Mouse (Mus musculus): ENCODE data around the gene Gramd2. TPM values are rescaled to one million over a fixed set of nuclear protein-coding genes. Genes with fewer than 3 reads are reported as not detected.

The Gramd2 gene
- total RNA-seq, 2 experiments from 2014 or later, result 11.8 to 14.7 TPM

DNA sequence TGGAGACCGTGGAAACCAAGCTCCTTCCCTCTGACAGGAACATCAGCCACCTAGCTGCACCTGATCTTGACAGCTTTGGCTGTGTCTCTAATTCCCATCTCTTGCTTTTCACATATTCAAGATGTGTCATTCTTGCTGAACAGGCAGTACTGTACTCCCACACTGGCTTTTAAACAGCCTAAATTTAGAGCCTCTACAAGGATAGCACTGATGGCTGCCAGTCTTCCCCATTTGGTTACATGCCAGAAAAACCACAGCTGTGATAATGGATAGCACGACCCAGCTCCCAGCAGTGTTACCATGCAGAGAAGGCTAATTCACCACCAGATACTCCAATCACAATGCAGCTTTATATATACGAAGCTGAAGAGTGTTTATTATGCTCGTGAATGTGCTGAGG is 12.7 kb upstream of the Gramd2 start:
- no peak for DNase-seq (ENCODE audit: low spot score in 2 of 2)

DNA sequence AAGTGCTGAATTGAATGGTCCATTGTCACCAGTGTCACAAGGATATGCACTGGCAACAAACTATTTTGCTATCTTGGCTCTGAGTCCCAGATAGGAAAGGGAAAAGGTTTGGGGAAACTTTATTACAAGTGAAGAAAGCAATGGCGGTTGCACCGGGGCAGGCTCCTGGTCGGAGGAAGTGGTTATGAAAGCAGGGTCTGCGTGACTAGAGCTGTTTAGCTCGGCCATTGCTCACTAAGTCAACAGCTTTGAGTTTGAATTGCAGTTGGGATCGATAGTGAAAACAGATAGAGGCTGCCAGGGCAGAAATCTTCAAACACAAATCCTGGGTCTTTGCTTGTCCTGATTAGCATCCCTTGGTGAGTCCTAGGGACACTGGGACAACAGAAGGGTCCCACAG is 12.0 kb upstream of the Gramd2 start:
- DNase-seq (ENCODE audit: low spot score in 2 of 2), result no peak

DNA sequence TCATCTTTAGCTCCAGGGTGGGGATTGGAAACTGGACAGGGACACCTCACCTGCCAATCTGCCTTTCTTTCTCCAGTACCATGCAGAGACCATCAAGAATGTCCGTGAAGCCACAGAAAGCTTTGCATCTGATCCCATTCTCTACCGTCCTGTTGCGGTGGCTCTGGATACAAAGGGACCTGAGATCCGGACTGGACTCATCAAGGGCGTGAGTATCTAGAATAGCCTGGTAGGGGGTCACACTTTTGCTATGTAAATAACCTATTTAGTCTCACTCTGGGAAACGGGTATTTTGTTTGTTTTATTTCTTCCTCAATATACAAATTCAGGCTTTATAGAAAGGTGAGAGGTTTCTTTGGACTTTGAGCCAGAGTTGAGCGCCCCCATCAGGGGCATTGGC is 11.5 kb upstream of the Gramd2 start:
- no peak for DNase-seq (ENCODE audit: low spot score in 2 of 2)

DNA sequence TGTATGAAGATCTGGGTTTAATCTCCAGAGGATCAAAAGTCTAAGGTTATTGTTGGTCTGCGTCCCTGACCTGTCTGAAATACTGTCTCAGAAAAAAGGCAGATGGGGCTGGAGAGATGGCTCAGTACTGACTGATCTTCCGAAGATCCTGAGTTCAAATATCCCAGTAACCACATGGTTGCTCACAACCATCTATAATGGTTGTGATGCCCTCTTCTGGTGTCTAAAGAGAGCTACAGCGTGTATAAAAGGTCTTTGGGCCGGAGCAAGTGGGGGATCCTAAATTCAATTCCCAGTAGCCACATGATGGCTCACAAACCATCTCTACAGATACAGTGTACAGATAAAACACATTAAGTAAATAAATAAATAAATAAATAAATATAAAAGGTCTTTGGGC is 10.8 kb upstream of the Gramd2 start:
- DNase-seq (ENCODE audit: low spot score in 2 of 2), result no peak

DNA sequence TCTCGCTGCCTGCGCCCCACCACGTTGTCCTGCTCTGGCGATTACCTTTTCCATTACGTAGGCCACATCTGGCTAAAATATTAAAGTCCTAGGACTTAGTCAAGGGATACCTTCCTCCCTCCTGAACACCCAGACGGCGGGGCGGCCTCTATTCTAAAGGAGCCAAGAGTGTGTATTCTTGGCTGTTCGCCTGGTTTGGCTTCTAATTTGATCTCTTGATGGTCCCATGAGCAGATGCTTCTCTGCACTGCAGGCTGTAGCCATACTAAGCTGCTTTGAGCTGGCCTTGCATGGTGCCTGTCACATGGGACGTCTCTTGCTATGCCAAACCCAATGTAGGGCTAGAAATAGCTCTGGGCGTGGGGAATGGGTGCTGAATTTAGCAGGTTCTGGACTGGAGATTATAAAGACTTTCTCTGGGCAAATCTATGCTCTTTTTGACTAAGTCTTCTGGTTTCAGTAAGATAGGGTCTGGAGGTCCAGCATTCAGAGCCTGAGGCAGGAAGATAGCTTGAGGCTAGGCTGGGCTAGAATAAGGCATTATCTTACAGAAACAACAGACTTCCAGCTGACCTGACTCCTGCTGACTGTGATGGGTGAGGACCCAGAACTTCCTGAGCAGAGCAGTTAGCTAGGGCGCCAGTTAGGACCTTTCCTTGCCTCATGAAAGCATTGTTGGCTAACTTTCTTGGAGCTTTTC is 7.6 kb upstream of the Gramd2 start:
- DNase-seq (ENCODE audit: low spot score in 2 of 2), result no peak

DNA sequence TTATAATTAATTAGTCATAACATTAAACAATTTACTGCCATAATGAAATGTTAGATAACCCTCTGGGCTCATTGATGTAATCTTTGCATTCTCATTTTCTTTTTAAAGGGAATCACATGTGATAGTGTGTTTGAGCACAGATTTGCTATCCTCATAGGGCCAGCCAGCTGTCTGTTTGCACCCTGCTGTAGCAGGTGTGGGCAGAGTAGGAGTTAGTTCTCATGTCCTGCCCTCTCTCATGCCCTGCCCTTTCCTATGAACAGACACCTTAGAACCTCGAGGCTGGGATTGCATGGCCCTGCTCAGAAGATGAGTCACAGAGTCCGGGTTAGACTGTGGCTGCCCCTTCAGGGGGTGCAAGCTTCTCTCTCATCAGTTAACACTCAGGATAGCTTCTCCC is 6.5 kb upstream of the Gramd2 start:
- DNase-seq (ENCODE audit: low spot score in 2 of 2), result no peak

DNA sequence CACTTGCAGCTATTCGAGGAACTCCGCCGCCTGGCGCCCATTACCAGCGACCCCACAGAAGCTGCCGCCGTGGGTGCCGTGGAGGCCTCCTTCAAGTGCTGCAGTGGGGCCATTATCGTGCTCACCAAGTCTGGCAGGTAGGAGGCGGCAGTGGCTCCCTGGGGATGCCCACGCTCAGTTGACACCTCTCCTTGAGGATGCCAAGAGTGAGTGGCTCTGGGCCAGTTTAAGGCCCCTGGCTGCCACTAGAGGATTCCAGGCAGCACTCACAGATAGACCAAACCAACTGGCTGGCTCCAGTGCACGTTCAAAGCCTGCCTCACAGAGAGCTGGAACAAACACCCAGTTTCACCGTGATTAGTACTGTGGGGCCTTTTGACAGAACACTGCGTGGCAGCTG is 4.3 kb upstream of the Gramd2 start:
- DNase-seq (ENCODE audit: low spot score in 2 of 2), result peak; percentile 42 to 58

DNA sequence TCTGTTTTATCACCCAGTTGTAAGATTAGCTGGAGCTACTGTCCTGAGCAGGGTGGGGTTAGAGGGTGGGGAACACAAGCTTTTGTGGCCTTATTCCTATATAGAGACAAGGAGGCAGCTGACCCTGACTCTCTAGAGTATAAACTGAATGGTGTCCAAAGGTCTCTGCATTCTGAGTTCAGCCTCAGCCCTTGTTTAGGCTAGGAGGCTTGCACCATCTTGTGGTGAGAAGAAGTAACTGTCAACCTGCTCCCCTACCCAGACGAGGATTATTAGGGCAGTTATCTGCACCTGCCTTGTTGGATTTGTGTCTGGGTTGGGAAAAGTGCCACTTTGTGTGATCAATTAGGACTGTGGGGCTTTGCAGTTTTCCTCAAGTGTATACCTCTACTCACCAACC is 1.6 kb upstream of the Gramd2 start:
- DNase-seq (ENCODE audit: low spot score in 2 of 2), result no peak

DNA sequence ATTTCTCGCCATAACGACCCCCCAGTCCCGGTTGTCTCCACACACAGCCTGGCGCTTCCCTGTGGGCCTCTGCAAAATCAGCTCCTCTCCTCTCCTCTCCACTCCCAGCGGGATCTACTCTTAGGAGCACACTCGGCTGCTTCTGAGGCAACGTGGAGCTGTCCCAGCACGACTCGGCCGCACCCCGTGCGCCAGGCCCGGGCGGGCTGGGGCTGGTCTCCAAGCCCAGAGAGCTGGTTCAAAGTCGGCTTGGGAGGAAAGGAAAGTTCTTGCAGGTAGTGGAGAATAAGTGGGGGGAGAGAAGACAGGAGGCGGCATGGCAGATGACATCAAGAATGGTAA is 561 bp downstream of the Gramd2 start:
- DNase-seq (ENCODE audit: low spot score in 2 of 2), result no peak

DNA sequence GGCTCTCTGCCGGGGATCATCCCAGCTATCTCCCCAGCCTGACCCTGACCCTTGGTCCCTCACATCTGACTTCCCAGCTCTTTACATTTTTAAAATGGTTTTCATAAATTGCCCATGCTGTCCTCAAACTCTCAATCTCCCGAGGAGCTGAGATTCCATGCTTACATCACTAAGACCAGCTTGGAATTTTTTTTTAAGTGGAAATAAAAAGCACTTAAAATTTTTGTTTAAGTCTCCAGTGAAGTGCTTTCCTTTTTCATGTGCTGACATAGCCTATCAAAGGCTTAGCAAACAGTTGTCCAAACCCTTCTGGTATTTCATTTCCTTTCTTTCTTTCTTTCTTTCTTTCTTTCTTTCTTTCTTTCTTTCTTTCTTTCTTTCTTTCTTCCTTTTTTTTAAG is 4.1 kb downstream of the Gramd2 start:
- no peak for DNase-seq (ENCODE audit: low spot score in 2 of 2)

DNA sequence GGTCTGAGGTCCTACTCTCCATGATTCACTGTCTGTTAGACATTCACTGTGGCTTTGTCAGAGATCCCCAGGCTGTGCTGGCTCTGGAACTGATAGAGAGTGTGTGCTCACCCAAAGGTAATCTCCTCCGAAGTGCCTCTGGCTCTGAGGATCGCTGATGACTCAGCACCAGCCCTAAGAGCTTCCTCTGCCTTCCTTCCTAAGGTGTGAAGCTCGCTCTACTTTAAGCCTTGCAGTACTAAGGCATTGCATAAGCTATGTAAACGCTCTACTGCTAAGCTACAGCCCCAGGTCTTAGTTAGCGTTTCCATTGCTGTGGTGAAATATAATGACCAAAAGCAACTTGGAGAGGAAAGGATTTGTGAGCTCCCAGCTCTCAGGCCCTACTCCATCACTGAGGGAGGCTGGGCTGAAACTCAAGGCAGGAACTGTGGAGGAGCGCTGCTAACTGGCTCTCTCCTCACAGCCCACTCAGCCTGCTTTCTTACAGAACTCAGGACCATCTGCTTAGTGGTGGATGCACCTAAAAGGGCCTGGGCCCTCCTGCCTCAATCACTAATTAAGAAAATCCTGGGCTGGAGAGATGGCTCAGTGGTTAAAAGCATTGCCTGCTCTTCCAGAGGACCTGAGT is 7.6 kb downstream of the Gramd2 start:
- peak; percentile 59 to 62 for DNase-seq (ENCODE audit: low spot score in 2 of 2)

DNA sequence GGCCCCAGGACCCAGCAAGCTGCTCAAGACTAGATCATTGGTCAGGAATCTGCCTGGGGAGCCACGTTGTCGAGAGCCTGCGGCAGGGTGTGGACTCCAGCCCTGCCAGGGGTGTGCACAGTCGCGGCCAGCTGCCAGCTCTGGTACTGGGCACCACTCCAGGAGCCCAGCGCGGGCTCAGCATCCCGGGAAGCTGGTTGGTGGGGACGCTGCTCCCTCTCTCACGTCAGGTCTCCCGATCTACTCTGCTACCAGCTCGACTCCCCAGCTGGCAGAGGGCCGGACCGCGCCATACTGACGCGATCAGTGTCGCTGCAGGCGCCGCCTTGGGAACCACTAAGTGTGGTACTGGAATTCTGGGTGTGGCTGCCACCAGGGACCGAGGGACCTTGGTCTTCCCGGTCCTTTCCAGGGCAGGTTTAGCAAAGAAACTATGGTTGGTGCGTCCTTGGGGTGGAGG is 11.7 kb downstream of the Gramd2 start:
- DNase-seq (ENCODE audit: low spot score in 2 of 2), result peak; percentile 86 to 89

DNA sequence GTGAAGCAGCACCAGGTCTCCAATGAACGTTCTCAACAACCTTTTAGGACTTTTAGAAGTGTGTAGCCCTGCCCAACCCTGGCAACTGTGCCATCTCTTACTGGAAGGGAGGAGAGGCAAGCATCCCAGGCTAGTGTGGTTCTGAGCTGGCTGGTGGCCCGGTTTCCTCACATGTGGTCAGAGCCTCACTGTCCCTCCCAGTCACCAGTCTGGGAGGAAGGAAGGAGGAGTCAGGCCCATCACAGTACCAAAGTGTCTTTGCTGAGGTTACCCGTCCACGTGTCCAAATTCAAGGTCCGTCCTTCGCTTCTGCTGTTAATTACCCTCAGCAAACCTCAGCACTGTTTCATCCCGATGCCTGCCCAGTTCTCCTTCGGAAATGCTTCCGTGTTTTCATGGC is 12.2 kb downstream of the Gramd2 start:
- peak; percentile 49 to 56 for DNase-seq (ENCODE audit: low spot score in 2 of 2)

DNA sequence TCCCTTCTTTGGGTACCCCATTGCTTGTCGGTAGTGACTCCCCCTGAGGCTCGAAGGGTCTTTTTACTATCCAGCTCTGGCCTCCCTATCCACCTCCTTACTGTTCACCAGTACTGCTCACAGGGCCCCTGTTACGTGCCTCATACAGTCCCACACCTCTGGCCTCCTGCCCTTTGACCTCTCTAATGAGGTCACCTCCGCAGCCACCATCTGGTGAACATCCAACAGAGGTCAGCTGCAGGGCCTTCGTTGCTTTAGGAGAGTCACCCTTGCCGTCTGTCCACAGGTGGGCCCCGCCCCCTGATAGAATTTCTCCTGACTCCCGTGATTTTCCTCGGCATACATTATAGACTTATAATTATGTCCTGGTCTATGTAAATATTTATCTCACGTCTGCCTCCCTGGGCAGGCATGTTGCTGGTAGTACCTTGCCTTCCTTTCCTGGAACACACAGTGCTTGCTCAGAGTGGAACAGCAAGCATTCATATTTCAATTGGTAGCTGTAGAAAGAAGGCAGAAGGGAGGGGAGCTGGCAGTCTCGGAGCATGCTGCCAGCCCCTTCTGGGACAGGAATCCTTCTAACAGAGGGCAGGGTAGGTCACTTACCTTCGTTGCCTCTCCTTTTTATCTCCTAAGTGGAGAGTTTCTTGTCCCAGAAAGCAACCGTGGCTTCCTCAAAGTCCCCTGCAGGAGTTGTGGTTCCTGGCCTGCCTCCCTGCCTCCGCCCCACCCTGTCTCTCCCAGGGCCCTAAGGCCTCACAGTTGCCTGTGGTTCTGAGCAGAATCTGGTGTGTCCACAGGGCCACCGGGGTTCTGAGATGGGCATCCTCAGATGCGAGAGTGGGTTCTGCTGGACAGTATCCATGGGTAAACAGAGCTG is 14.9 kb downstream of the Gramd2 start:
- no peak for DNase-seq (ENCODE audit: low spot score in 2 of 2)

DNA sequence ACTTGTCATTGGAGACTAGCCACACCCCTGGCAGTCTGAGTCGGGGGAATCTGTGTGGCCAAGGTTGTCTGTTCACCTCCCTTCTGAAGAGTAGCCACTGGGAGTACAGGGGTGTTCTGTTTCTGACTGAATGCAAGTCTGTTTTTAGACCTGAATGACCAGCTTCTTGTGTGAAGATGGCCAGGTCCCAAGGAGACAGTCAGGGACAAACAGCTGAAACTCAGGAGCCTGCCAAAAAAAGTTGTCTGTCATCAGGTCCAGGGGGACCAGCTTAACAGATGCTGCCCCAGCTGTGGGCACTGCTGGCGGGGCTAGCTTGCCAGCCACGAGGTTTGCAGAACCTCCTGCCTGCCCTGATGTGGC is 15.5 kb downstream of the Gramd2 start:
- DNase-seq (ENCODE audit: low spot score in 2 of 2), result no peak

DNA sequence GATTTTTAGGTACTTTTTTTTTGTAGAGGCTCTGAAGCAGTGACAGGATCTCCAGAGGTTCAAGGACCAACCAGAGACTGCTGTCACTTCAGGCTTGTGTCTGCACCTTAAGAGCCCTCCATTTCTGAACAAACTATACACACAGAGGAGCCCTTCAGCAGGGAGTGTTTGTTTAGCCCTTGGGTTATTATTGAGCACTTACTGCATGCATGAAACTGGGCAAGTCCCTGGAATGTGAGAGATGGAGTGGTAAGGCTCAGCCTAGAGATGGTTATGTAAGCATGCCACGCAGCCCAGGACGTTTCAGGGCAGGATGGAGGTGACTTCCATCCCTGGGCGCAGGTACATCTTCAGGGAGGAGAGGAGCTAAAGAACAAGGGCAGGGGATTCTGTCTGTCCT is 16.4 kb downstream of the Gramd2 start:
- DNase-seq (ENCODE audit: low spot score in 2 of 2), result no peak

DNA sequence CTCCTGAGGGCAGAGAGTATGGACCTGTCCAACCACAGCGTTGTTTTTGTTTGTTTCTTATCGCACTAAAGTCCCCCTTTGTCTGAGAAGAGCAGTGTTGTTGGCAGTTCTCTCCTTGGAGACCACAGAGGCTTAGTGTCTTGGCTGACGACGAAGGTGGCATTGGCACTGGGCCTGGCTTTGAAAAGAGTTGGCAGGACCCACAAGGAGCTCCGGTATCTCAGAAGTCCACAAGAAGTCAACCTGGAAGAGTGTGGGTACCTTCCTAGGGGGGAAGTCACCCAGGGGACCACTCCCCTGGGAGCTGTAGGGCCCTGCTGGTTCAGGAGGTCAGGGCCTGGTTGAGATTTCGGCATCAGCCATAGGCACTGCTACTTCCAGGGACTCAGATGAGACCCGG is 21.1 kb downstream of the Gramd2 start:
- no peak for DNase-seq (ENCODE audit: low spot score in 2 of 2)

DNA sequence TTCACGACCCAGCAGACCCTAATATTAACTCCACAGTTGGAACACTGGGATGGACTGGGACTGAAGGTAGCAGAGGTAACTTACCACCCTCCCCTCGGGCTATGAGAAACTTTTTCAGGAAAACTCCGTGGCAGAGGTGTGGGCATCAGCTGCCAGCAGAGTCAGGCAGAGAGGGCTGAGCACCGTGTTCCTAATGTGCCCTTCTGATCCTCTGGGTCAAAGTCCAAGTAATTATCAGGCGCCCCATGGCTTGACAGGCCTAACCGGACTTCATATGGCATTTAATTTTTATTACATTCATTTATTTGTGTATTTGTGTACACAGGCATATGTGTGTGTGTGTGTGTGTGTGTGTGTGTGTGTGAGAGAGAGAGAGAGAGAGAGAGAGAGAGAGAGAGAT is 23.2 kb downstream of the Gramd2 start:
- no peak for DNase-seq (ENCODE audit: low spot score in 2 of 2)

DNA sequence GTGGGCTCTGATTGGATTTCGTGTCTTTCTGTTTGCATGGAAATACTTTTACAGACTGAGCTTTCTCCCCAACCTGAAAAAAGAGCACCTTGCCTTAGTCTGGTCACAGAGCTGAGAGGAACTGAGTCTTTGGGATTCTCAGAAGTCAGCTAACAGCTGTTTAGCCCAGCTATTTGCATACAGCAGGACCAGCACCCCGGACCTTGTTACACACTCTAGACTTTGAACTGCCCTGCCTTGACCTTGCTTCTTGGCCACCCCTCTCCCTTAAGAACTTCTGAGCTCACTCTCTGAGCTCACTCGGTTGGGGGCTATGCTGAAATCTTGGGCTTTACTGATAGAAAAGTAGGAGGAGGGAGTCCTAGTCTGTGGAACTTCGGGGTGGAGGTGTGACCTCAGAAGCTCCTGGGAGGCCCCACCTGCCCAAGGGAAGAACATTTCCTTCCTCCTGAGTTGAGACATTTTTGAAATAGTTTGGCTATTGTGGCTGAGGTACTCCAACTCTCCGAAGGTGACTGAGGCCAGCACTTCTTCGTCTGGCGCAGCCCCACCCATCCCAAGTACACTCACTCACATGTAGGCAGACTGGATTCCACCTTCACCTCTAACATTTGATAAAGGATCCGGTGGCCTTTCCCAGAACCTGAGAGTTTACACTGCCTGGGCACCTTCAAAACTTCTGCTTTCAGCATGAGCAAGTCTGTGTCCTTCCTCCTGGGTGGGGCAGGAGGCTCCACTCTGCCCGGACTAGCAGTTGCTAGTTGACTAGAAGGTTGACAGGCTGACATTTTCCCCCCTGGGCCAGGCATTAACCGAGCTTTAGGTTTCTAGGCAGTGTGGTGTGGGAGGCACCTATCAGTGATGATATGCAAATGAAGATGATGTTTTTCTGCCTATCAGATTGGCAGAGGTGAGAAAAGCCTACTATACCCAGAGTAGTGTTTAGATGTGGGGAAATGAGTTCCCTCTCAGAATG is 27.2 kb downstream of the Gramd2 start:
- no peak for DNase-seq (ENCODE audit: low spot score in 2 of 2)

DNA sequence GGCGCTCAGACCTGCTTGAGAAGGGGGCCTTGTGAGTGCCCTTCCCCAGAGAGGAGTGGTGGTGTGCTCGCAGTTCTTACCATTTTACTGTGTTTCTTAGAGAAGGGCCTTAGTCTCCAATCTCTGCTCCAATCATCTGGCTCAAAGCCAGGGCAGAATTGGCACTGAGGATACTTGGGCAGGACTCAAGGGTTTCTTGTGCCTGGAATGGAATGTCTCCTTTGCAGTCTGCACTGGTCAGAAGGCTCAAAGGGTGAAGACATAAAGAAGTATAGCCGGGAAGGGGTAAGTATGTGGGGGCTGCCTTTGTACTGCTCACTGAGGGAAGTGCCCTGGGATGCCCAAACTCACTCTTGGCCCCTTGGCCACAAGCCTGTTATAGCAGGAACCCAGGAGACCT is 29.3 kb downstream of the Gramd2 start:
- DNase-seq (ENCODE audit: low spot score in 2 of 2), result no peak

DNA sequence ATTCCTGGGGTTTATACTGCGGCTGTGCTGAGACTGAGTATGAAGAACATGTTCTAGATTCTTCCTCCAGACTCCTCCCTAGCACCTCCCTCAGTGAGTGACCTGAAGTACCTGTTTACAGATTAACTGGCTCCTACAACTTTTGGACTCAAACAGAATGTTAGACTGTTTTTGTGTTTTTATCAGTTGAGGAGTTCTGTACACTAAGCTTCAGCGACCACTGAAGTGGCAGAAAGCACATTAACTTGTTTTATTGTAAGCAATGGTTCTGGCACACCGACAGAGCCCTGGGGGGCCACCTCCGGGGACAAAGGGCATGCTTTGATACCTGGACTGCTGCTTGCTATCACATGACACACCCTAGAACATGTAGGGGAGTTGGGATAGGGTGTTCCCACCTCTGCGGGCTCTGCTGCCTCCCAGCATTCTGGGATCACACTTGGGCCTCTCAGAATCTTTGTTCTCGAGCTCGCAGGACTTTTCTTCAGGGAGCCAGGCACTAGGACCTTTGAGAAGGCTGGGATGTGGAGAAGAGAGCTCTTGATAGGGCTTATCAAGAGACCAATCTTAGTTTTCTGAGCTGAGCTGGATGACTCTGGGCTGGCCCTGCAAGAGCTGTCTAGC is 36.4 kb downstream of the Gramd2 start:
- no peak for DNase-seq (ENCODE audit: low spot score in 2 of 2)

Measured in left cerebral cortex, adult 18-20 months (tissue).